Mouse (Mus musculus): ENCODE measurements around the gene Srbd1.

The Srbd1 gene

DNA sequence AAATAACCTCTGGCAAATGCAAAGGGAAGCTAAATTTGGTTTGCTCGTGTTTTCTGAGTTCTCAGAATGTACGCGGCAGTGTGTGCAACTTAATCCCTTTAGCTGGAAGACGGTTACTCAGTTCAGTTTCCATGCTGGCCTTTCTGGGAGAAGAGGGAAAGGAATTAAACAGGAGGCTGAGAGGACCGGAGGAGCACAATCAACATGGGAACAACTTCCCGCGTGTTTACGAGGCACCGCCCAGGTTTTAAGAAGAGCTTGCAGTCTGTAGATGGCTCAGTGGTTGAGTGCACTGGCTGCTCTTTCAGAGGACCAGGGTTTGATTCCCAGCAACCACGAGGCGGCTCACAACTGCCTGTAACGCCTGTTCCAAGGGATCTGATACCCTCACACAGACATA is 109.8 kb downstream of the Srbd1 start:
- DNase-seq (ENCODE audit: low spot score in 2 of 2), result no peak

DNA sequence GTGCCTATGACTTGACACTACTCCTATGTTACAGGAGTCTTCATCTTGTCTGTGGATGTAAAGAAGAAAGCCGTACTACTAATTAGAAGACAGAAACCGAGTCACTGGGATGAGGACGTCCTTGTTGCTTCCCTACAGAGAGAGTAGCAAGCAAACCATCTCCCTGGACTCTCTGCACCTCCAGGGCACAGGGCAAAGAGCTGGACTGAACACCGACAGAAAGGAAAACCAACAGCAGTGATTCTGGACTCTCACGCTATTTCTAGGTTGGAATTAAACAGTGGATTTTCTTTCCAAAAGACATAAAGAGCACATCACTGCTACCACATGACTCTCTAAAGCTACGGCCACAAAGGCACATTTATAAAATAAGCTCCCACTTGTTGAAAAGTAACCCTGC is 110.3 kb downstream of the Srbd1 start:
- DNase-seq (ENCODE audit: low spot score in 2 of 2), result no peak

DNA sequence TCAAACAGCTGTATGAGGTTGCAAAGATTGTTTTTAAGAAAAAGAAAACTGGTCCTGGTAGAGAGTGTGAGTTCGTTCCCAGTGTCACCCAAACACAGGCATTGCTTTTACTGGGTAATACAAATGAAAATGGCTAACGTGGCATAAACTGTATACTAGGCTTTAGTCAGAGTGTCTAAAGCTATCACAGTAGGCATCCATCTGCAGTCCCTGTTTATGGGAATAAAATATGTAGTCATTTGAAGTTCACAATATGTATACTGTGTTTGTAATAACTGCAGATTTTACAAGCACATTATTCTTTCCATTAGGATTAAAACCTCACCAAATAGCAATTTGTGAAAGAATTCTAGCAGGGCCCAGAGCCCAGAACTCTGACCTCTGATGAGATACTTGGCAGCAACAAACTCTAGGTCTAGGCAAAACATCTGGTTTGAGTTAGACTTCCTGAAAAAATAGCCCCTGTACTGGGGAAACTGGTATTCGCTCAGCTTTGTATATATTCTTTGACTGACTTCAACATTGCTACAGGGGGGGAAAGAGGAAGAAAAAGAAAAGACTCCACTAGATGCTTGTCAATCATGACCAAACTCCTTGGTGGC is 112.8 kb downstream of the Srbd1 start:
- peak in 1 of 2 experiments; percentile 28 for DNase-seq (ENCODE audit: low spot score in 2 of 2)

DNA sequence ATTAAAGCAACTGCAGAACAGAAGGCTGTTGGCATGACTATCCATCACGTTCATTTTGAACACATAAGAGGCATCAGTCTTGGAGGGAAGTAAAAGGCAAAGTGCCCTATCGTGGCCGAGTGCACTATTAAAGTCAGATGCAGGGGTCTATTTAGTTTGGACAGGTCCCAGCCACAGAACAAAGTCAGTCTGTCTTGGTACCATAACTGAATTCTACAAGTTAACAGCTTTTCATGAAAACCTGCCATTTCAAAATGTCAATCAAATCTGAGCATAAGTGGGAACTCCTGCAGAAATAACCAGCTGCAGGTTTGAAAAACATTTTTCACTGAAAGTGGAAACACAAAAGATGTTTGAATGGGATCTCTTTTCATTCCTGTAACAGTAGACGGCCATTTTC is 115.0 kb downstream of the Srbd1 start:
- no peak for DNase-seq (ENCODE audit: low spot score in 2 of 2)

DNA sequence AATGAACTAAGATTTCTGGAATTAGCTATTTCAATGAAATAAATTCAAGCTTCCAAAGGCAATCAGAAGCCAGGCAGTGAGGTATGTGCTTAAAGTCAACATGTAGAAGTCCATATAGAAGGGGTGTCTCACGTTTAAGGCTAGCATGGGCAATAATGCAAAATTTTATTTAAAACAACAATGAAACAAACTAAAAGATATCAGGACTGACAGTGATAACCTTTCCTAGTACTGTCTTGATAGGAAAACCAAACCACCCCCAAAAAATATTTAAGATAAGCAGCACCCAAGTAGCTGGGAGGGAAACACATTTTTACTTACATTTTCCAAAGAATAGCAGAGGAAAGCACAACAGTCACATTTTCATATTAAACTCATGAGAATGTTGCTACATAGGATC is 115.8 kb downstream of the Srbd1 start:
- no peak for DNase-seq (ENCODE audit: low spot score in 2 of 2)

DNA sequence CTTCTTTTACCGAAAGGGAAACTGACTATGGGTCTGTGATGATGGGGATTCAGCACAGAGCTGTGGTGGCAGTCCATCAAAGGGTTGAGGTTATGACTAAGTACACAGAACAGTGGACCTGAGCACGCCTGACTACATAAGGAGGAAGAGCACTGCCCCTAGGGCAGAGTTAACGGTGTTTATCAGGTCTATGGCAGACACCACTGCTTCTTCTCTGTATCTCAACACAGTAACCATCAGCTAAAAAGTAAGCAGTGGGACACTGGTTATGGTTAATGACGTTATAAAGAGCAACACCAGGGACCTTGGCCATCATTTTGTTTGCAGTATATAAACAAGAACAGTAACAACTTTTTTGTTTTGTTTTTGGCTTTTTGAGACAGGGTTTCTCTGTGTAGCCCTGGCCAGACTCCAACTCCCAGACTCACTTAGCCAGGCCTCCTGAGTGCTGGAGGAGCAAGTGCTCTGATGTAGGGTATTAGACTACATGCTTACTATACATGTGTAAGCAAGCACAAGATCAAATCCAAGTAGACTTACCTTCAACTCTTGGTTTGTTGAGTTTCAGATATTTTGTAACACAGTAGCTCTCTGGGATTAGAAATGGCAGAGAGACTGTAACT is 117.3 kb downstream of the Srbd1 start:
- DNase-seq (ENCODE audit: low spot score in 2 of 2), result no peak

DNA sequence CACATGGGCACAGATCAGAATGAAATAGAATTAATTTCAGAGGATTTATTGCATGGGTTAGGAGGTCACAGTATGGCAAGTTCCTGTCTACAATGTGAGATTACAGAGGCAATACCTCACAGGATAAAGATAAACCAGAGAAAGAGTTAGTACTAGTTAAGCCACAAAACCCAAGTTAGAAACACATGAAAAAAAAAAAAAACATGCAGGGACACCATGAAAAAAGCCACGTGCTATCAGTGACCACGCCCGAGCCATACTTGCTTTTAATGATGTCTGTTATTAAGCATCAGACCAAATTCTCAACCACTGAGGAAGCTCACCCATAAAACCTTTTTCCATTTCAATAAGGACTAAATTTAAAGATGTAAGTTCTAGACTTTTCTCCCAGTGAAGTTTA is 120.4 kb downstream of the Srbd1 start:
- no peak for DNase-seq (ENCODE audit: low spot score in 2 of 2)

DNA sequence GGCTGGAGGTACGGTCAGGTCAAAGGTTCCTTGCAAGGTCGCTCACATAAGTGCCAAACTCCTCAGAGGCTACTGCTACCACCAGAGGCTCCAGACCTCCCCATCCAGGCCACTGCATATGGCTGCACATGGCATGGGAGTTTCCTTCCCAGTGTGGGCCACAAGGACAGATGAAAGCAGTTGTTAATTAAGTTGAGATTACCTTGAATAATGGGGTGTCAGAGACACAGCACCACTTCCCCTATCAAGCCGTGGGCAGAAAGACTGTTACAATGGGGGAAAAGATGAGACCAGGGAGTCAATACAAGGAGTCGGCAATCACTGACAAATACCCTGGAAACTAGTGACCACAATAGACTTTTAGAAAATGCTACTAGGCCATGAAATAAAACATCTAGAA is 122.6 kb downstream of the Srbd1 start:
- no peak for DNase-seq (ENCODE audit: low spot score in 2 of 2)

DNA sequence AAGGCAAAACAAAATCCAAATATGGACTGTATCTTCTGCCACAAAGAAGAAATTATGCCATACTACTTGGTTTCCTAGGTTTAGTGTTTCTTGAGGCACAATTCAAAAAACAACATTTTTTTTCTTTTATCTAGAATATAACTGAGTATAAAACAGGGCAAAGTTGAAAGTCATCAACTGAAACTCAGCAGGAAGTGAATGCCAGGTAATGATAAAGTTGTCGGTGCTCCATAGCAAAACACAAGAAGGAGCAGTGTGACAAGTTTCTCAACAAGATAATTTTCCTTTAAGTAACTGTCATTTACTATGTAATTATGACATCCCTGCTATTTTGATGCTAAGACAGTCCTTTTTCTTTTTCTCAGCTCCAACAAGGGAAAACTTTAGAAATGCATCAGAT is 123.2 kb downstream of the Srbd1 start:
- no peak for DNase-seq (ENCODE audit: low spot score in 2 of 2)

DNA sequence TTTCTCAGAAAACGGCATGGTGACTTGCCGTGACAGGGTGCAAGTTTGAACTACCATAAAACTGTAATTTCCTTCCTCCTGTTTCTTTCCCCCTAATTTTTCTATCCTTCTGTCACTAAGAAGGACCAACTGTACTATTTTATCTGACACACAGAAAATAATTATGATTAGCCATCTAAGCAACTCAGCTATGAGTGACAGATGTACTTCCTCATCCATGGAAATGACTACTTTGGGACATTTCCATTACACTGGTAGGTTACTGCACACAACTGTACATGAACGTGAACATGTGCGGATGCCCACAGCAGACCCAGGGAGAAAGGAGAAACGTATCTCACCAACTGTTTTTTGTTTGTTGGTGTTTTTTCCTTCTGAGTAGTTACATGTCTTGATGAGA is 123.7 kb downstream of the Srbd1 start:
- DNase-seq (ENCODE audit: low spot score in 2 of 2), result no peak

DNA sequence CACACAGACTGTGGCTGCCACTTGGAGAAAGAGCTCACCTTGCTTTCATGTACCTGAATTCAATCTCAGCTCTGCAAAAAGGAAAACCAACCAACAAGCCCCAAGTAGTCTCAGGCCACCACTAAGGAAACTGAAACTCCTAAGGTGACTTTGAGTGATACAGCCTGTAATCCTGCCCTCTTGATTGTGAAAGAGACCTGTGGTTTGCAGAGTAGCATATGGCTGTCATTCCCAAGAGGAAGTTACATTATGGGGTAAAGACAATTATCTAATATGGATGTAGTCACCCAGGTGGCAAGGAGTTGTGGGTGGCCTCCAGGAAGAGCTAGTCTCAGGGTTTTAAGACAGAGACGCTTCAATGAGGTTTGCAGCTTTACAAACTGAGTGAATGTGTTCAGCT is 125.2 kb downstream of the Srbd1 start:
- no peak for DNase-seq (ENCODE audit: low spot score in 2 of 2)

DNA sequence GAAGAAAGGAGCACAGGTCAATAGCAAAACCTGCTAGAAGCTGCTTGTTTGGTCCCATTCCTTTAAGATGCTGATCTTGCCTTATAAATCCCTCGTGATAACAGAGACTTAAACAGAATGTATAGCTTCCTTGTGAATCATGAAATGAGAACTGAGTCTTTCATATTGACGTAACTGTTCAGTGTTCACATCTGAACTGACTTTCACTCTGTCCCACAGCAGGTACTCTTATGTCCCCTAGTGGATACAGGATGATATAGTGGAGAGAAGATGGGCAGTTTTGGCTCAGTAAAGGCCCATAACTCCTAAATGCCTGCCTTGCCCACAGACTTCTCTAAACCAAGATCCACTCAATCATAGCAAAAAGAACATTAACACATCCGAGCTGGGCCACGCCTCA is 130.7 kb downstream of the Srbd1 start:
- no peak for DNase-seq (ENCODE audit: low spot score in 2 of 2)

DNA sequence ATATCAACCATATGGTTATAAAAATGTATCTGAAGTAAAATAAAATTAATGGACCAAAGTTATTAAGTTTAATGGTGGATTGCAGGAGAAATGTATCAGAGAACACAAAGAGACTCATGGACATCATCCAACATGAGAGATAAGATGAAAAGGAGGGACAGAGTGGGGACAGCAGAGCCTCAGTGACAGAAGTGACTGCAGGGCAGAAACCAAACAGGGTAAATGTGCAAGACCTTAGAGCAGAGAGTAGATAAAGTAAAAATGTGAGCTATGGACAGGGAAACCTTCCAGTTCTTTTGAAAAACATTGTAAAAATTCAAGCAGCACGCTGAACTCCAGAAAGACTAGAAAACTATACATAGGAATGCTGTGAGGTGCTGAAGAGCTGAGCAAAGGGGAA is 132.4 kb downstream of the Srbd1 start:
- no peak for DNase-seq (ENCODE audit: low spot score in 2 of 2)

DNA sequence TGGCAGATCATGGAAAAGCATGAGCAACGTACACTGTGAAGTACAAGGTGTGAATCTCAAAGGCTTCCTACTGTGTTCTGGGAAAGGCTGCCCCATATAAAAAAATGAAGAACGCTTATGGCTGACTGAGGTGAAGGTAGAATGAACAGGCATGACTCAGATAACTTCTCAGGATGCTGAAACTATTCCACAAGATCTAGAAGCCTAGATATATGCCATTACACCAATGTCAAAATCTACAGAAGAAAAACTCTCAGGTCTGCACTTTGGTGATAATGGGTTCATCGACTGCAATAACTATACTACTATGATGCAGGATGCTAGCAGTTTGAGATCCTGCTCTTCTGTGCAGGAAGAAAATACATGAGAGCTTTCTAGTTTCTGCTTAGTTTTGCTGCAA is 133.1 kb downstream of the Srbd1 start:
- DNase-seq (ENCODE audit: low spot score in 2 of 2), result no peak

DNA sequence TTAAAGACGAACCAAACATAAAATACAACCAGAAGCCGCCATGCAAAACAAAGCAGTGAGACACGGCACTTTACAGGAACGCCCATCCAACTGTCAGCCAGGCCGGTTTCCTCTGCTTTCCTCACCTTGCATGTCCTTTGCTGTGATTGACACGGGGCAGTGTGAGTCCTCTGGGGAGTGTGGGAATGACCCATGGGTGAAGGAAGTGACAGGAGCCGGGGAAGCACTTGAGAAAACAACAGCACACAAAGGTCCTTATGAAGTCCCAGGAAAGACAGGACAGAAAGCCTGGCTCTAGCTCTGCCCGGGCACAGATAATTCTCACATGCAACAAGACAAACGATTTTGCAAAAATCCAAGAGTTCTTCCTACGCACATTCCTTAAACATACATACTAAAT is 136.6 kb downstream of the Srbd1 start:
- DNase-seq (ENCODE audit: low spot score in 2 of 2), result no peak

DNA sequence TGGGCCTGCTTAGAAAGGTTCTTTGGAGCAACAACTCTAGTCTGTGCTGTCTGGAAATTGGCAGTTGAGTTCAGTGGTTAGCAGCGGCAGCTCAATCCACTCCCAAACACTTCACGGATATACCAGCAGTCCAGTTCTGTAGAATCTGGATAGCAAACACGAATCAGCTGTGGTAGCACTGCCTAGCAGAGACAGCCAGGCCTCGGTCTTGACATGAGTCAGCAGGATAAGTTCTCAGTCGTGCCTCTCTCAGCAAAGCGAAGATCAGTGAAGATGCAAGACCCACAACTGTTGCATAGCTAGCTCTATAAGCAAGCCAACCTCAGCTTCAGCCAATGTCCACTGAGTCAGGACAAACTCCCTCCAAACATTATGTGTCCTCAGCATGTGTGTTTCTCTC is 142.9 kb downstream of the Srbd1 start:
- no peak for DNase-seq (ENCODE audit: low spot score in 2 of 2)

DNA sequence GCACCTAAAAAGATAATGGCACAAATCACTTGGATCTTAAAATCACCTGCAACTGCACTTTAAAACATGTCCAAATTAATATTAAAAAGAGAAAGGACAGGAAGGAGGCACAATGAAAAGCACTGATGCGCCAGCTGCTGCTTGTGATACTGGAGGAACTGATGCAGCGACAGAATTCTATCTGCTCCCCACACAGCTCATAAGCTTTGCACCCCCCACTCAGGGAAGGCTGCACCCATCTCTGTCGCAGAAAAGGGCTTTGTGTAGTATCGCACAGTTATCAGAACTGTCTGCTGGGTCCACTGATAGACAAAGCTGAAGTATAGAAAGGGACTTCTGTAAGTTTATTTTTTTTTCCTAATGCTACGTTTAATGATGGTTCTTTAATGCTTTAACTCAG is 143.3 kb downstream of the Srbd1 start:
- no peak for DNase-seq (ENCODE audit: low spot score in 2 of 2)

DNA sequence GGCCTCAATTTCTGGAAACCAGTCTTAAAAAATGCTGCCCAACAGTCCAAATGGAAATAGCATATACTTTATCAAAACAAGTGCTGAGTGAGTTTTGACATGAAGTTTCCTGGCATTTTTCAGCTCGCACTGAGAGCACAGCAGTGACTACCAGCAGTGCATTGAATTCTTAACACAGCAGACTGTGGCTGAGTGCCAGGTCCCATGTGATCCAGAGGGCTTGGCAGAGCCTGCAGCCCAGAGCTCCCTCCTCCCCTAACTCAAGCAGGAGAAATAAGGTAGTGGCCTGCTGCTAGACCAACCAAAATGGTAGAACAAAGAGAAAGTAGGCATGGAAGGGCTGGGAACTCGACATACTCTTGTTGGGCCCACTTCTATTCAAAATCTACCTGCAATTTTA is 149.2 kb downstream of the Srbd1 start:
- DNase-seq (ENCODE audit: low spot score in 2 of 2), result peak; percentile 36 to 75

DNA sequence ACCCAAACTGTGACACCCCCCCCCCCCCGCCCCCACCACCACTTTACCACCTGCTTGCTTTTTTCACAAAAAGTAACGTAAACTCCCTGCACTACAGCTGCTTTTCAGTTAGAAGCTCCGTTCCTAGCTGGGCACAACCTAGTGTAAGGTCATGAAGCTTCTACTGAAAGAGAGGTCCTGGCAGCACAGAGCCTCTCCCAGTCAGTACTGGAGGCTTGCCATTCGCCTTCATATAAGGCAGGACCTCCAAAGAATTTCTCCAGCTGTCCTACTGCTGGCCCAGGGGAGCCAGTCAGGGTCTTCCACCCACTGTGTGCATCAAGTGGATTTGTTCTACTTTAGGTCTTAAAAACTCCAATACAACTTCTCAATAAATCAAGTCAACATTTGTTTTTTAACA is 149.9 kb downstream of the Srbd1 start:
- peak in 1 of 2 experiments; percentile 51 for DNase-seq (ENCODE audit: low spot score in 2 of 2)

DNA sequence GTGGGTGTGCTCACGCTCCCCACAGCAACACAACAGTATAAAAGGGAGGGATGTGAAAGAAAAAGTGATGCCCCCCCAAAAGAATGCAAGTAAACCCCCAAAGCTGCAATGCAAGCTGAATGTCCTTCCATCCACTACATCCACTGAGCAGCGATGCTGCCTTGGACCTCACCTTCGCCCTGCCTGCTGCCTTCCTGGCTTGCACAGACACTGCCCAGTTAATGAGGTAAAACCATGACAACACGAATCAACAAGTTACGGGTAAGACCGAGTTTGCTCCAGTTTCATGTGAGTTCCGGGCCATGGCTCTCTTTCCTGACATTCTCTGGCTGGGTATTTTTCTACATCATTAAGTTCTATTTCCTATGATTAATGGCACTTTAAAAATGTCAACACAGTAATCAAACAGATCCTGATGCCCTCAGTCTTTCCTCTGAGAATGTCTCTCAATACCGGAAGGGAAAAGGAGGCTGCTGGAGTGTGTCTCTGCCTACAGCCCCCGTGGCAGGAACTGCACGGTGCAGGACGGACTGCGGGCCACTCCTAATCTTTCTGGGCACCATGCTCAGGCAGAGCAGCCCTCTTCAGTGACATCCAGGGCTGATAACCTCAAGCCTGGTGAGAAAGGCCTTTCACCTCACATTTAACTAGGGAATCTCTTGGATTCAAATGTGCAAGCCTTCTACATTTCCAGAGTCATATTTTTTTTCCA is 155.8 kb downstream of the Srbd1 start:
- DNase-seq (ENCODE audit: low spot score in 2 of 2), result peak in 1 of 2 experiments; percentile 50

DNA sequence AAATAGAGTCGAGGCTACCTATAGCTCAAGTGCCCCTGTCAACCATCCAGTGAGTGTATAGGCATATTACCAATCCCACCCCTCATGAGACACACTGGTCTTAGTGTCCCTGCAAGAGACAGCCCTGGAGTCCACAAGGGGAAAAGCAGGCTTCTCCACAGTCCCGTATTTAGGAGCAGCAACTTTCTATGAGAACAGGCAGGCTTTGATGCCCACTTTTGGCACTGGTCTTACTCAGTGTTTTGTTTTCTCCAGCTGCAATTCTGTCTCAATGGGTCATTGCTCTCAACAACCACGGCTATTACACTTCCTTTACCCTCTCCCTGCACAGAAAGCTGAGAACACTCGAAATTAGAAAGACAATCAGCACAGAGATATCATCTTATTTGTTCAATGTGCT is 157.4 kb downstream of the Srbd1 start:
- DNase-seq (ENCODE audit: low spot score in 2 of 2), result no peak

DNA sequence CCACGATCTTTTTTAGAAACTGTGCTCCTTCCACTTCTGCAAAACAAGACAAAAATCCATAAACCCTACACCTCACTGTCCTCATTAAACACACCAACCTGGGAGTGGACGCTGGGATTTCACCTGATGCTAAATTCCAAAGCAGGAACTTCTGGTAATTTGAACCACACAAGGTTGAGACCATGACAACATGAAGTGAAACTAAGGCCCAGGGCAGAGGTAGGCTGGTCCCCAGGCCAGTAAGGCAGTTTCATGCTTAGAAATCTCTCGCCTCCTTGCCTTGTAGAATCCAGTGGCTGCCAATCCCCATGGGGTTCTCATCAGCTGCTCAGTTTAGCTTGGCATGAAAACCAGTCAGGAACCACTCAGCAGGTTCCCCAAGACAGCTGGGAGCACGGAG is 158.4 kb downstream of the Srbd1 start:
- peak in 1 of 2 experiments; percentile 34 for DNase-seq (ENCODE audit: low spot score in 2 of 2)

DNA sequence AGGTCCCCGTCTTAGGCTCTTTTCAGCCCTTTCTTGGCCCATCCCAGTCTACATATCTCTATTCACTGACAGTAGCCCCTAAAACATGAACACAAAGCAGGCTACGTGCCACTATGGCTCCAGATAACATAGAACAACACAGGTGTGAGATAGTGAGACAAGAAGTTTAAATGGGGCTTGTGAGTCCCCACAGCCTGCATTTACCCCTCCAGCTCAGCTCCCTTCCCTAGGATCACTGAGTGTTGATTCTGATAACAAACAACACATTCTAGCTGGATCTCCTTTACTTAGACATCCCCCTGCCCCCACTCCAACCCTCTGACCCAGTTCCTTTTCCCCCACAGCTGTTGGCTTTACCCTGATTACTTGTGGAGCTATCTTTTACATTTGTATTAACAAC is 158.8 kb downstream of the Srbd1 start:
- peak in 1 of 2 experiments; percentile 19 for DNase-seq (ENCODE audit: low spot score in 2 of 2)

Data from urinary bladder, postnatal 4 days (tissue).